Mouse (Mus musculus) heart, adult 2 months (tissue): ENCODE measurements at regions not wholly inside any gene's neighbourhood (a gene's known extent, or its start where the extent isn't known, plus 50 kb on each side); places are given as distances from the start of the nearest gene placed in this dataset.

Experiments
- CTCF ChIP-seq: fragments of 200-600 bp; IDR thresholded peaks from 2 replicates; pipeline ENCODE4 v1.8.1; 2022; ENCODE audit warnings: antibody characterized with exemption, mild to moderate bottlenecking, moderate library complexity
- POLR2A ChIP-seq: fragments of 200-500 bp; IDR thresholded peaks from 2 replicates; pipeline ENCODE4 v1.6.1; 2011; ENCODE audit warnings: mild to moderate bottlenecking, low read depth, low read length, control low read depth; ENCODE audit not compliant: insufficient read depth

DNA sequence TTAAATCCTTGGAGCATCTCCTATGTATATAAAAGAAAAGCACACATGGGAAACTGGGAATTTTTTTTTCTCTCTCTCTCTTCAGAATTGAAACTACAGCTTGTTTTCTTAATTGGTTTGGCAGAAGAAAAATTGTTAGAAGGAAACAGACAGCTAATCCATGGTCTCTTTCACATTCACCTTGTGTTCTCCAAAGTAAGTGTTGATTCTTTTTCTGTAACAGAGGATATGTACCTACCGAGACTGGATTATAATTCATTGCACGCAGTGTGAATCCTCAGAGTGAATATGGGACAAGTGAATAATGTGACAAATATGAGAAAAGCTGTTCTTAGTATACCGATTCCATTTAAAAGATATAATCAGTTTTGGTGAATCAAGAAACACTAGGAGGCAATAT lies 58.9 kb upstream of the Pot1a start:
- no peak for TF ChIP-seq CTCF
- no peak for TF ChIP-seq POLR2A
